Mouse (Mus musculus) heart, embryonic 12.5 days (tissue): ENCODE measurements around the gene Rd3. TPM values are rescaled to one million over a fixed set of nuclear protein-coding genes. Genes with fewer than 3 reads are reported as not detected.

Experiments used
- ATAC-seq: fragments of 200-750 bp; cut with Nextera tagmentation; 2 replicates; pipeline ENCODE4 v1.8.0; 2017; ENCODE audit warnings: moderate TSS enrichment, moderate library complexity; ENCODE audit not compliant: insufficient number of reproducible peaks, low FRiP score
- H3K27ac ChIP-seq: fragments of 300-500 bp; sonication (generic); 2 replicates; pipeline ENCODE4 v1.5.1; 2016; ENCODE audit warnings: mild to moderate bottlenecking, moderate library complexity; ENCODE audit not compliant: poor library complexity, severe bottlenecking
- H3K27me3 ChIP-seq: fragments of 300-500 bp; sonication (generic); replicated peaks from 2 replicates; pipeline ENCODE4 v1.6.1; 2016; ENCODE audit warnings: mild to moderate bottlenecking, moderate library complexity
- H3K36me3 ChIP-seq: fragments of 300-500 bp; sonication (generic); 2 replicates; pipeline ENCODE4 v1.6.1; 2016; ENCODE audit warnings: mild to moderate bottlenecking, moderate library complexity
- H3K4me1 ChIP-seq: fragments of 300-500 bp; sonication (generic); replicated peaks from 2 replicates; pipeline ENCODE4 v1.6.1; 2016; ENCODE audit warnings: mild to moderate bottlenecking
- H3K4me2 ChIP-seq: fragments of 300-500 bp; sonication (generic); 2 replicates; pipeline ENCODE4 v1.6.1; 2016; ENCODE audit warnings: mild to moderate bottlenecking, moderate library complexity
- H3K4me3 ChIP-seq: fragments of 300-500 bp; sonication (generic); 2 replicates; pipeline ENCODE4 v1.5.1; 2016; ENCODE audit warnings: mild to moderate bottlenecking
- H3K9ac ChIP-seq: fragments of 300-500 bp; sonication (generic); 2 replicates; pipeline ENCODE4 v1.6.1; 2016; ENCODE audit warnings: mild to moderate bottlenecking, moderate library complexity
- H3K9me3 ChIP-seq: fragments of 300-500 bp; sonication (generic); replicated peaks from 2 replicates; pipeline ENCODE4 v1.6.1; 2016; ENCODE audit warnings: mild to moderate bottlenecking, moderate library complexity
- WGBS: fragments of 180-500 bp; shearing (Covaris S2); methylation state at CpG from one replicate; pipeline ENCODE4 v1.1.7; 2016; 5-methylcytosine and 5-hydroxymethylcytosine counted together
- polyA plus RNA-seq: library from polyadenylated mRNA; unstranded; fragments of >200 nt; fragmentation: Nextera tagmentation; extraction: Ambion mirVana; gene quantifications from 2 replicates; pipeline ENCODE4 v1.2.1, GENCODE M21; 2016

The Rd3 gene
- polyA plus RNA-seq, 1 experiment from 2014 or later: 1.7 TPM

- peak; percentile 85 for ATAC-seq
- Histone ChIP-seq H3K4me1 (no peaks in the 10 kb centered on the region), H3K36me3 (no peaks in the 10 kb centered on the region), H3K4me2 (no peak overlapping the region), H3K9me3 (no peaks in the 10 kb centered on the region), H3K9ac (no peak overlapping the region), H3K4me3 (no peak overlapping the region), H3K27me3 (no peaks in the 10 kb centered on the region), H3K27ac (no peak overlapping the region)
- WGBS: 25% methylated on average over 8 of the region's 8 CpGs
Observed at GRCm38 (mm10) chr1:191963948-191964772, 13.0 kb upstream of the Rd3 start.

GRCm38 (mm10) chr1:191964773-191965481 lies 12.2 kb upstream of the Rd3 start:
- no peak overlapping the region; the same call in 1 of the 2 replicates for H3K9ac ChIP-seq
- H3K4me2 ChIP-seq: peak overlapping the region; percentile 49
- H3K27ac ChIP-seq: no peak overlapping the region
- WGBS: 16% methylated on average over 13 of the region's 13 CpGs
- H3K9me3 ChIP-seq: no peaks in the 10 kb centered on the region
- H3K4me1 ChIP-seq: no peaks in the 10 kb centered on the region
- no peaks in the 10 kb centered on the region for H3K36me3 ChIP-seq
- no peak overlapping the region for H3K4me3 ChIP-seq
- no peaks in the 10 kb centered on the region for H3K27me3 ChIP-seq
- ATAC-seq: 0 out of 2 replicates have a peak, but pooled peaks have one; percentile 49

DNA sequence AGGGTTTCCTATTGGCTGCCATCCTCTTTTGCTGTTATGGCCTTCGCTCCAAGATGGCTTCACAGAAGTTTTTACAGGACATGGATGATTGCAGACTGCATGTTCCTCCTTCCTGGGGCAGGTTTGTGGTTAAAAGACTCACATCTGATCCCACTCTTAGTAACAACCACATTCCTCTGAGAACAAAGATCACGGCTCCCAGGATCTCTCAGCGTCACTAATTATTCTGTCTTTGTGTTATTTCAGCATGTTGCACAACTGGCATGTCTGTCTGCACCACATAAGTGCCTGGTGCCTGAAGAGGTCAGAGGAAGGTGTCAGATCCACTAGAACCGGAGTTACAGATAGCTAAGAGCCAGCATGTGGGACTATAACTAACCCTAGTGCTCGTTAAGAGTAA lies 7.2 kb upstream of the Rd3 start:
- H3K4me1 ChIP-seq: no peaks in the 10 kb centered on the region
- H3K4me2 ChIP-seq: no peak overlapping the region
- no peak for ATAC-seq
- H3K4me3 ChIP-seq: no peak overlapping the region
- H3K9me3 ChIP-seq: no peaks in the 10 kb centered on the region
- H3K9ac ChIP-seq: no peak overlapping the region
- 64% methylated on average over 5 of the region's 5 CpGs for WGBS
- H3K27me3 ChIP-seq: peaks cover 3% of the 10 kb centered on the region; the same call in 1 of the 2 replicates
- H3K36me3 ChIP-seq: no peaks in the 10 kb centered on the region
- no peak overlapping the region for H3K27ac ChIP-seq

- Histone ChIP-seq H3K36me3 (no peaks in the 10 kb centered on the region), H3K9ac (no peak overlapping the region), H3K27ac (no peak overlapping the region), H3K4me1 (peaks cover 21% of the 10 kb centered on the region), H3K9me3 (no peaks in the 10 kb centered on the region), H3K4me3 (no peak overlapping the region), H3K4me2 (no peak overlapping the region), H3K27me3 (peaks cover 19% of the 10 kb centered on the region)
- 65% methylated on average over 13 of the region's 13 CpGs for WGBS
- no peak for ATAC-seq
Observed at GRCm38 (mm10) chr1:191974509-191975405, 2.4 kb upstream of the Rd3 start.

DNA sequence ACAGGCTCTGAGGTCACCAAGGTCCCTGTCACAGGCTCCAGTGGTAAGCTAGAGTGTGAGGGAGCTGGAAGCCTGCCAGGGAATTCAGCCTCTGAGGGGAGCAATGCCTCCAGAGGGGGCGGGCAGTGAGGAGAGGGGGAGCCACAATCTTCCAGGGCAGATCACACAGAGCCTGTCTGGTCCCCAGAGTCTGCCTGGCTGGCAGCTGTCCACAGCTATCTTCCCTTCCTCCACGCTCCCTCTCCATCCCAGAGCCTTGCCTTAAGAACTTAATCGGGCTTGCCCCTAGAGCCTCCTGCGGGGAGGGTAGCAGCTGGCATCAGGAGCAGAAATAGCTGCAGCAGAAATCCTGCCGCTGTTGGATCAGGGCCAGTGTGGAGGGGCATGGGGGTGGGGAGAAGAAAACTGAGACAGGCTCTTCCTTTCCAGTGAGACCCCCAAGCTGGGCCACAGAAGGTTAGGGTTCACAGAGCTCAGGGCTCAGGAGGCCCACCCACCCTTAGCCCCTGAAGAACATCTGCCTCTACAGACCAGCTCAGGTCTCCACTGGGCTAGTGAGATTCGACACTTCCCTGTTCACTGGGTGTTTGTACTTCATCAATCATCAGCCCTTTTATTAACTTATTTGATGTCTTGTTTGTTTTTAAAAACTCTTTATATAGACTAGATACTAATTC lies 4.4 kb downstream of the Rd3 start:
- peak; percentile 84 for ATAC-seq
- Histone ChIP-seq H3K27me3 (peaks cover 21% of the 10 kb centered on the region), H3K27ac (peak overlapping the region; percentile 86), H3K4me2 (peak overlapping the region; percentile 40), H3K36me3 (no peaks in the 10 kb centered on the region), H3K9me3 (no peaks in the 10 kb centered on the region), H3K4me1 (peaks cover 49% of the 10 kb centered on the region), H3K9ac (no peak overlapping the region; the same call in 1 of the 2 replicates), H3K4me3 (no peak overlapping the region)
- 9% methylated on average over 6 of the region's 6 CpGs for WGBS

GRCm38 (mm10) chr1:191986674-191987480 lies 9.7 kb downstream of the Rd3 start:
- H3K9ac ChIP-seq: no peak overlapping the region
- no peak overlapping the region for H3K27ac ChIP-seq
- H3K27me3 ChIP-seq: peaks cover 19% of the 10 kb centered on the region
- H3K36me3 ChIP-seq: no peaks in the 10 kb centered on the region
- peaks cover 16% of the 10 kb centered on the region for H3K4me1 ChIP-seq
- no peak for ATAC-seq
- no peak overlapping the region for H3K4me3 ChIP-seq
- WGBS: 66% methylated on average over 8 of the region's 8 CpGs
- no peak overlapping the region for H3K4me2 ChIP-seq
- no peaks in the 10 kb centered on the region for H3K9me3 ChIP-seq

- Histone ChIP-seq H3K36me3 (no peaks in the 10 kb centered on the region), H3K4me2 (no peak overlapping the region), H3K4me1 (peaks cover 16% of the 10 kb centered on the region), H3K9ac (no peak overlapping the region), H3K27me3 (peaks cover 19% of the 10 kb centered on the region), H3K9me3 (no peaks in the 10 kb centered on the region), H3K27ac (no peak overlapping the region), H3K4me3 (no peak overlapping the region)
- no peak for ATAC-seq
- WGBS: 50% methylated on average over 5 of the region's 5 CpGs
Observed at GRCm38 (mm10) chr1:191987481-191987769, 10.3 kb downstream of the Rd3 start.

- 58% methylated on average over 3 of the region's 3 CpGs for WGBS
- peak overlapping the region; percentile 74; the same call in 1 of the 2 replicates for H3K4me2 ChIP-seq
- H3K9me3 ChIP-seq: no peaks in the 10 kb centered on the region
- H3K36me3 ChIP-seq: no peaks in the 10 kb centered on the region
- peaks cover 19% of the 10 kb centered on the region for H3K4me1 ChIP-seq
- no peak overlapping the region for H3K27ac ChIP-seq
- H3K4me3 ChIP-seq: no peak overlapping the region
- no peak for ATAC-seq
- no peak overlapping the region for H3K9ac ChIP-seq
- H3K27me3 ChIP-seq: peaks cover 19% of the 10 kb centered on the region
Observed at GRCm38 (mm10) chr1:191988646-191989045, 11.5 kb downstream of the Rd3 start.

DNA sequence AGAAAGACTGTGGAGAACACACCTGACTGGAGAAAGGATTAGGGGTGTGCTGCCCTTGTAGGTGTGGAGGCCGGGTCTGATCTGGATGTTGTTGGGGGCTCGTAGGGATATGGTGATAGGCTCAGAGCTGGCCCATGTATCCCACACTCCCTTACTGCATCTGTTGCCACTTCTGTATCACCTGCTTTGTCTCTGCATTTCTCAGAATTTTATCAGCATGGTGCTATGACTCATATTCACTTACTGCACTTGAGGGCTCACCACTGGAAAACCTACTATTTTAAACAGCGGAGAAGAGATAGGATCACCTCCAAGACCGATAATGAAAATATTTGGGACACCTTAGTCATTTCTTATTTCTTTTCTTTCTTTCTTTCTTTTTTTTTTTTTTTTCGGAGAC lies 11.9 kb downstream of the Rd3 start:
- peaks cover 19% of the 10 kb centered on the region for H3K27me3 ChIP-seq
- ATAC-seq: no peak
- H3K4me2 ChIP-seq: peak overlapping the region; percentile 74
- no peaks in the 10 kb centered on the region for H3K36me3 ChIP-seq
- no peak overlapping the region for H3K27ac ChIP-seq
- no peaks in the 10 kb centered on the region for H3K9me3 ChIP-seq
- H3K4me1 ChIP-seq: peaks cover 19% of the 10 kb centered on the region
- H3K9ac ChIP-seq: no peak overlapping the region
- no peak overlapping the region for H3K4me3 ChIP-seq
- WGBS: 54% methylated on average over 5 of the region's 5 CpGs

DNA sequence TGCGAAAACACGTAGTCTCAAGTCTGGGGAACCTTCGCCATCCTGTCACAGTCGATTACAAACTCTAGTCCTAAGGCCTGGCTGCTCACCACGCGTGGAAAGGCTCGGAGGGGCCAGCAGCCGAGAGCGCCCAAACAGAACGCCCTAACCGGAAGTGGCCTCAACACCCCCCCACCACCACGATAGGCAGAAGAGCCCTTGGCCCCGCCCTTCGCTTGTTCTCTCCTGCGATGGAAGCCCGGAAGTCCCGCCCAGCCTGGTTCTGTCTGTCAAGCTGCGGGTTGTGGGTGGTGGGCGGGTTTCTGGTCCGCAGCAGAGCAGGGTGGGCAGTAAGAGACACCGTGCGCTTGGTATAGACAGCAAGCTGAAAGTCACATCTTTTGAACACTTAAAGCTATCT lies 12.8 kb downstream of the Rd3 start:
- Histone ChIP-seq H3K27me3 (peaks cover 12% of the 10 kb centered on the region; the same call in 1 of the 2 replicates), H3K9me3 (no peaks in the 10 kb centered on the region), H3K4me1 (peaks cover 24% of the 10 kb centered on the region), H3K9ac (peak overlapping the region; percentile 78), H3K27ac (peak overlapping the region; percentile 86), H3K36me3 (no peaks in the 10 kb centered on the region), H3K4me3 (peak overlapping the region; percentile 69), H3K4me2 (peak overlapping the region; percentile 74)
- peak; percentile 91 for ATAC-seq
- WGBS: 0% methylated on average over 22 of the region's 22 CpGs
